In genomic region chr7:80031478-80031877, GRCm38 (mm10) we compare ENCODE assay signal across 15 mouse cellular contexts. TPM values are rescaled to one million over a fixed set of nuclear protein-coding genes. Genes with fewer than 3 reads are reported as not detected.
A peak's percentile ranks its signal among the peaks of the same experiment; 100 is the strongest.
DNase-seq lines count a peak whose midpoint lies in the region; ATAC-seq and TF ChIP-seq lines count a peak whose summit lies in the region.
"Had no signal": no experiment of that assay in that cellular context is flagged by ENCODE, and none has a peak within 500 bp of the region (broad histone marks: within the 10 kb centered on the region; RNA-seq: fewer than 3 reads in every experiment).

No protein-coding gene starts in this region.

- no peak for TF ChIP-seq CTCF in gastrocnemius, adult 2 months (IDR thresholded peaks at IDR 0.05)
- TF ChIP-seq CTCF in cerebellum, adult 2 months (IDR thresholded peaks at IDR 0.05; ENCODE audit: borderline replicate concordance, insufficient read depth, low read depth, low read length): no peak

- H3K4me1 ChIP-seq in megakaryocyte, embryonic 14.5 days: peaks cover 89% of the 10 kb centered on the region
- peaks cover 65% of the 10 kb centered on the region for H3K4me1 ChIP-seq in embryonic facial prominence, embryonic 13.5 days
- H3K4me1 ChIP-seq in neural tube, embryonic 13.5 days (replicated peaks): peaks cover 83% of the 10 kb centered on the region
- peaks cover 11% of the 10 kb centered on the region for H3K4me1 ChIP-seq in cerebellum, adult 2 months (ENCODE audit: control insufficient read depth, insufficient read depth, low read length)

- TF ChIP-seq POLR2A in cerebellum, adult 2 months (IDR thresholded peaks at IDR 0.05; ENCODE audit: borderline replicate concordance, insufficient read depth, low read length): no peak

- intact Hi-C loops in gastrocnemius, adult 2 months (cut with DNase I): no loop called here
- intact Hi-C loops in gastrocnemius, postnatal 14 days (cut with DNase I; ENCODE audit: low total_unique reads): no loop called here

- no peak for ATAC-seq in megakaryocyte, adult 5-6 weeks (ENCODE audit: poor library complexity, severe bottlenecking)
- no peak for ATAC-seq in embryonic facial prominence, embryonic 13.5 days (ENCODE audit: insufficient number of reproducible peaks, insufficient read depth, low FRiP score, low TSS enrichment, low read depth)
- no peak for ATAC-seq in neural tube, embryonic 13.5 days (ENCODE audit: low read depth)

- DNase-seq in gastrocnemius, adult 2 months: peak; percentile 50
- no peak for DNase-seq in gastrocnemius, postnatal 14 days
- DNase-seq in layer of hippocampus, postnatal 36 days: no peak
- DNase-seq in cerebellum, adult 2 months: no peak
- DNase-seq: adrenal gland, postnatal 14 days; kidney, adult 11 months; kidney, postnatal 4 days; lung, postnatal 10 days; midbrain, embryonic 14.5 days had no signal

- no peaks in the 10 kb centered on the region for H3K27me3 ChIP-seq in megakaryocyte, embryonic 14.5 days (replicated peaks)
- no peaks in the 10 kb centered on the region for H3K27me3 ChIP-seq in embryonic facial prominence, embryonic 13.5 days
- no peaks in the 10 kb centered on the region for H3K27me3 ChIP-seq in neural tube, embryonic 13.5 days
- H3K27me3 ChIP-seq in cerebellum, adult 2 months (ENCODE audit: control insufficient read depth, insufficient read depth, low read length): no peaks in the 10 kb centered on the region
- H3K27me3 ChIP-seq: heart, embryonic 13.5 days had no signal

- peak overlapping the region; percentile 32 for H3K4me3 ChIP-seq in gastrocnemius, adult 2 months
- peak overlapping the region; percentile 46 for H3K4me3 ChIP-seq in megakaryocyte, embryonic 14.5 days (replicated peaks)
- H3K4me3 ChIP-seq in embryonic facial prominence, embryonic 13.5 days: no peak overlapping the region
- H3K4me3 ChIP-seq in neural tube, embryonic 13.5 days: no peak overlapping the region
- no peak overlapping the region for H3K4me3 ChIP-seq in cerebellum, adult 2 months (replicated peaks; ENCODE audit: insufficient read depth, low read depth, low read length)
- H3K4me3 ChIP-seq: erythroblast, embryonic 14.5 days; heart, embryonic 13.5 days had no signal

- H3K36me3 ChIP-seq in megakaryocyte, embryonic 14.5 days (replicated peaks; ENCODE audit: low read length): peaks cover 21% of the 10 kb centered on the region
- H3K36me3 ChIP-seq in embryonic facial prominence, embryonic 13.5 days: no peaks in the 10 kb centered on the region
- no peaks in the 10 kb centered on the region for H3K36me3 ChIP-seq in neural tube, embryonic 13.5 days
- H3K36me3 ChIP-seq: heart, embryonic 13.5 days had no signal

- peak overlapping the region; percentile 12; the same call in 1 of the 2 replicates for H3K4me2 ChIP-seq in embryonic facial prominence, embryonic 13.5 days
- peak overlapping the region; percentile 16; the same call in 1 of the 2 replicates for H3K4me2 ChIP-seq in neural tube, embryonic 13.5 days
- H3K4me2 ChIP-seq: heart, embryonic 13.5 days had no signal

- H3K9ac ChIP-seq in embryonic facial prominence, embryonic 13.5 days: no peak overlapping the region
- H3K9ac ChIP-seq in neural tube, embryonic 13.5 days: 0 out of 2 replicates have a peak overlapping the region, but pooled peaks have one; percentile 26

- H3K9me3 ChIP-seq in megakaryocyte, embryonic 14.5 days: no peaks in the 10 kb centered on the region
- no peaks in the 10 kb centered on the region for H3K9me3 ChIP-seq in embryonic facial prominence, embryonic 13.5 days
- H3K9me3 ChIP-seq in neural tube, embryonic 13.5 days: no peaks in the 10 kb centered on the region
- H3K9me3 ChIP-seq: heart, embryonic 13.5 days had no signal

- WGBS in embryonic facial prominence, embryonic 13.5 days: 34% methylated on average over 10 of the region's 10 CpGs
- WGBS in neural tube, embryonic 13.5 days: 18% methylated on average over 10 of the region's 10 CpGs
- WGBS in cerebellum, adult 2 months: 53% methylated on average over 10 of the region's 10 CpGs

- peak overlapping the region; percentile 88 for H3K27ac ChIP-seq in gastrocnemius, adult 2 months
- H3K27ac ChIP-seq in embryonic facial prominence, embryonic 13.5 days: no peak overlapping the region
- H3K27ac ChIP-seq in neural tube, embryonic 13.5 days (replicated peaks): no peak overlapping the region
- no peak overlapping the region for H3K27ac ChIP-seq in cerebellum, adult 2 months (ENCODE audit: insufficient read depth, low read length)
- H3K27ac ChIP-seq: heart, embryonic 13.5 days had no signal

RNA-seq across cellular contexts. Expression of gene Zfp710, which starts 6.9 kb away (rescaled TPM):
- 10 to 100 TPM; 21.5 to 37.5 TPM for total RNA-seq in gastrocnemius, adult 2 months (2021)
- total RNA-seq in gastrocnemius, postnatal 14 days (2021): 10 to 100 TPM; 14.1 to 15.5 TPM
- polyA plus RNA-seq in megakaryocyte, embryonic 14.5 days (2012; ENCODE audit: insufficient read depth, low replicate concordance): 55.0 and 142 TPM in 2 replicates
- 59.1 and 66.2 TPM in 2 replicates for total RNA-seq in megakaryocyte, adult 5-6 weeks (2015)
- 73.8 and 90.1 TPM in 2 replicates for total RNA-seq in megakaryocyte, adult 5-6 weeks (2017)
- 20.1 and 21.9 TPM in 2 replicates for polyA plus RNA-seq in embryonic facial prominence, embryonic 13.5 days (2015; fragmentation: Nextera tagmentation; extraction: Ambion mirVana)
- 15.0 and 18.9 TPM in 2 replicates for polyA plus RNA-seq in neural tube, embryonic 13.5 days (2015; fragmentation: Nextera tagmentation; extraction: Ambion mirVana)
- total RNA-seq in layer of hippocampus, postnatal 36 days (2021): 10 to 100 TPM; 21.7 to 23.1 TPM
- polyA plus RNA-seq in cerebellum, adult 2 months (2012; rRNA removed): 10.9 and 11.0 TPM in 2 replicates

Comparison
In these comparisons a context has a peak if more than half of its experiments do, and no peak if none do; other contexts are left out.
1. H3K4me3 ChIP-seq: peak in gastrocnemius, adult 2 months (single experiment) and megakaryocyte, embryonic 14.5 days (single experiment); none in embryonic facial prominence, embryonic 13.5 days (single experiment), neural tube, embryonic 13.5 days (single experiment) and cerebellum, adult 2 months (single experiment).